Mouse (Mus musculus) ovary, adult 2 months (tissue): ENCODE results near the gene Mrps18b. TPM values are rescaled to one million over a fixed set of nuclear protein-coding genes. Genes with fewer than 3 reads are reported as not detected.

Experiments used
- polyA plus RNA-seq: library from polyadenylated mRNA; depleted of rRNA; stranded (reverse); fragments of >200 nt; gene quantifications from 2 replicates; pipeline ENCODE4 v1.2.3, GENCODE M21; 2012; rRNA removed

Mrps18b gene
- polyA plus RNA-seq = 85.0 and 105 TPM in 2 replicates

GRCm38 (mm10) chr17:35916297-35917142, at the start of gene Mrps18b, which contains the start of gene Ppp1r10:
TSS of gene Mrps18b (minus strand) at chr17:35916389.
TSS of gene Ppp1r10 (plus strand) at chr17:35916434.

GRCm38 (mm10) chr17:35909919-35910369, 6.2 kb downstream of the Mrps18b start, which contains the start of gene Atat1:
TSS of gene Atat1 (minus strand) at chr17:35910075.

GRCm38 (mm10) chr17:35896781-35897643, 19.2 kb downstream of the Mrps18b start, which contains the start of gene 2310061I04Rik:
TSS of gene 2310061I04Rik (minus strand) at chr17:35897431.

GRCm38 (mm10) chr17:35879245-35880057, 36.7 kb downstream of the Mrps18b start, which contains the start of gene Dhx16:
TSS of gene Dhx16 (plus strand) at chr17:35879819.

GRCm38 (mm10) chr17:35865481-35866280, 50.5 kb downstream of the Mrps18b start, which contains the start of gene Ppp1r18:
TSS of gene Ppp1r18 (plus strand) at chr17:35865593.

GRCm38 (mm10) chr17:35861198-35861857, 54.9 kb downstream of the Mrps18b start, which contains the start of gene Nrm:
TSS of gene Nrm (plus strand) at chr17:35861318.

Other genes starting within 250 kb of the Mrps18b start
- 71.0 and 77.4 TPM in 2 replicates for gene Vars2, start 248.8 kb downstream of the Mrps18b start, polyA plus RNA-seq
- gene Gtf2h4, start 242.7 kb downstream of the Mrps18b start, polyA plus RNA-seq = 35.2 and 36.6 TPM in 2 replicates
- 131 and 142 TPM in 2 replicates for gene Ddr1, start 211.8 kb downstream of the Mrps18b start, polyA plus RNA-seq
- 47.8 and 66.0 TPM in 2 replicates for gene Ier3, start 94.7 kb downstream of the Mrps18b start, polyA plus RNA-seq
- 78.1 and 82.9 TPM in 2 replicates for gene Flot1, start 93.2 kb downstream of the Mrps18b start, polyA plus RNA-seq
- 710 and 975 TPM in 2 replicates for gene Tubb5, start 78.1 kb downstream of the Mrps18b start, polyA plus RNA-seq
- 8.5 and 10.1 TPM in 2 replicates for gene Mdc1, start 74.9 kb downstream of the Mrps18b start, polyA plus RNA-seq
- 26.5 and 32.4 TPM in 2 replicates for gene Nrm, start 55.1 kb downstream of the Mrps18b start, polyA plus RNA-seq
- gene Ppp1r18, start 50.8 kb downstream of the Mrps18b start, polyA plus RNA-seq = 41.5 and 48.5 TPM in 2 replicates
- 84.3 and 95.7 TPM in 2 replicates for gene Dhx16, start 36.6 kb downstream of the Mrps18b start, polyA plus RNA-seq
- 43.5 and 45.4 TPM in 2 replicates for gene 2310061I04Rik, start 19.0 kb downstream of the Mrps18b start, polyA plus RNA-seq
- gene Atat1, start 6.3 kb downstream of the Mrps18b start, polyA plus RNA-seq = 124 and 129 TPM in 2 replicates
- gene Ppp1r10, start within 50 bp of the Mrps18b start, polyA plus RNA-seq = 41.0 and 47.6 TPM in 2 replicates
- gene Abcf1, start 53.4 kb upstream of the Mrps18b start, polyA plus RNA-seq = 92.0 and 103 TPM in 2 replicates
- gene Gnl1, start 63.5 kb upstream of the Mrps18b start, polyA plus RNA-seq = 33.9 and 37.8 TPM in 2 replicates
- 33.3 and 37.1 TPM in 2 replicates for gene Prr3, start 63.8 kb upstream of the Mrps18b start, polyA plus RNA-seq
- gene H2-T24, start 104.2 kb upstream of the Mrps18b start, polyA plus RNA-seq = 0.67 and 2.2 TPM in 2 replicates
- gene H2-T23, start 116.5 kb upstream of the Mrps18b start, polyA plus RNA-seq = 139 and 154 TPM in 2 replicates
- 38.3 and 50.5 TPM in 2 replicates for gene H2-T22, start 126.4 kb upstream of the Mrps18b start, polyA plus RNA-seq
- gene Gm6034, start 126.6 kb upstream of the Mrps18b start, polyA plus RNA-seq = not detected in 2 replicates
- gene Gm11127, start 142.0 kb upstream of the Mrps18b start, polyA plus RNA-seq = 0.26 and 0.37 TPM in 2 replicates
- gene Gm19684, start 205.3 kb upstream of the Mrps18b start, polyA plus RNA-seq = 0.18 TPM in 1 of 2 replicates, not detected in the other
- gene Gm7030, start 213.0 kb upstream of the Mrps18b start, polyA plus RNA-seq = not detected in 2 replicates